Mouse (Mus musculus) ES-CJ7 (cell line): Measurements from ENCODE around the gene Atp11c.
A peak's percentile ranks its signal among the peaks of the same experiment; 100 is the strongest.

ENCODE experiments used
- DNase-seq: peaks from one replicate; pipeline ENCODE4 v3.0.0; 2011; ENCODE audit warnings: low read depth, low spot score

Gene Atp11c

DNA sequence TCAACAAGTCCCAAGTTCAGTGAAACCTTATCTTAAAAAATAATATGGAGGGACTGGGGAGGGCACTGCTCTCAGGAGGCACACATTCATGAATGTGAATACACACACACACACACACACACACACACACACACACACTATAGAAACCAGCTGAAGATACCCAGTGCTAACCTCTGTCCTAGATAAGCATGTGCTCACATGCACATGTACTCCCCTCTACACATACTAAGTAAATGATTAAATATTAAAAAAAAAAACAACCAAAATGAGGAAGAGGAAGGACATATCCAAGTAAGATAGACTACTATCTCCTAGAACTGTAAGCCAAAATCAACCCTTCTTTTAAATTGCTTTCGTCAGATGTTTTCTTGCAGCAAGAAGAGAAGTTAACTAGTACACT, 205.6 kb downstream of the Atp11c start:
- no peak for DNase-seq

DNA sequence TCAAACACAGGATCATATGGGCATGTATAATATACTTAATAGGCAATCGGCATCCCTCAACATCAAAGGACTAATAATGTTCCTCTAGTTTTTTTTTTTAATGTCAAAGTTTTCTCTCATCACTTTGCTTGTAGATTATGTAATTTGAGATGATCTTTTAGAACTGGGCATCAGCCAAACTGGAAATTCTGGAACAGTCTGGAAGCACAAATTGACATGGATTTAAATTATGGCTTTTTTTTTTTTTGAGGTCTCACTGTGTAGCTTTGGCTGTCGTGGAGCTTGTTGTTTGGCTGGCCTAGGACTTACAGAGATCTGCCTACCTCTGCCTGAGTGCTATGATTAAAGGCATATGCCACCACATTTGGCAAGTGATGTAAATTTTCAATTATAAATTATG, 210.8 kb downstream of the Atp11c start:
- no peak for DNase-seq

DNA sequence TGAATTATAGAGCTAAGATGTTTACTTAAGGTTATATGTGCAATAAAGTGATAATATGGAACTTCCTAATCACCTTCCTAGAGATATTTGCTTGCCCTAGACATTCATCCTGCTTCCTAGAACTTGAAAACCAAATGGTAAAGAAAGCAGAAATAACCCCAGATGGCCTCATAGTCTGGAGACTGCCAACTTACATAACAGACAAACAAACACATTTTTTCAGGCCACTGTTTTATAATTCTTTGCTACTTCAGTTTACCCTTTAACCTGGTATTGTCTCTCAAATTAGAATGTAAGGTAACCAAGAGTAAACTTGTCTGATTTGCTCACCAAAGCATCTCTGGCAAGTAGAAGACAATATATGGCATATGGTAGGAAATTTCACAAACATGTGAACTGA, 212.1 kb downstream of the Atp11c start:
- DNase-seq: no peak

DNA sequence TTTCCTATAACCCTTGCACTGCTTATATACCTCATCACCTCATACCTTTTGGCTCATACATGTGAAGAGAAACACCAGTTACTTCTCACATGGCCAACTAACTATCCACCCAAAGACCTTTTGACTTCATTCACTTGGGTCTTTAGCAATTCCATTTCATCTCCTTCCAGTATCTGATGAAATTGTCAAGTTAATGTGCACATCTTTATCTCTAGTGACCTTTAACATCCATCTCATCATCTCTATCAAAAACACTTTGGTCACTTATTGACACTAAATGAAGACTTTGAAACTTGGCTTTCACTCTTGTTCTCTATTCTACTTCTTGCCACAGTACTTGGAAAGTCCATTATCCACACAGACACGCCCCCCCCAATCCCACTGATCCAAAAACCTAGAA, 243.8 kb downstream of the Atp11c start:
- no peak for DNase-seq

DNA sequence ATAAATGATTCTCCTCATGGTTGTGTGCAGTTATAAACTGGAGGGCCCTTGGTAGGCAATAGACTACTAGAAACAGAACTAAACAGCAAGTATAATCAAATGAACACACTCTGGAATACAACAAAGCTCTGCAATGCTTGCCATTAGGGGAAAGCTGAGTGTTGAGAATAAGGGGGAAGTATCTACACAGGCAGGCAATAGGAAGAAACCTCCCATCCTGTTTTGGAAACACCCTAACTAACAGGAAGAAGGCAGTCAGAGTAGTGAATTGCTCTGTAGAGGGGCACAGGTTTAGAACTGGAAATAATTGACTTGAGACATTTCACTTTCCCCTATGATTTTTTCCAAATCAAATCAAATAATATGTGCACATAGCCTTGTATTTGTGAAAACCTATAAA, 247.1 kb downstream of the Atp11c start:
- no peak for DNase-seq

DNA sequence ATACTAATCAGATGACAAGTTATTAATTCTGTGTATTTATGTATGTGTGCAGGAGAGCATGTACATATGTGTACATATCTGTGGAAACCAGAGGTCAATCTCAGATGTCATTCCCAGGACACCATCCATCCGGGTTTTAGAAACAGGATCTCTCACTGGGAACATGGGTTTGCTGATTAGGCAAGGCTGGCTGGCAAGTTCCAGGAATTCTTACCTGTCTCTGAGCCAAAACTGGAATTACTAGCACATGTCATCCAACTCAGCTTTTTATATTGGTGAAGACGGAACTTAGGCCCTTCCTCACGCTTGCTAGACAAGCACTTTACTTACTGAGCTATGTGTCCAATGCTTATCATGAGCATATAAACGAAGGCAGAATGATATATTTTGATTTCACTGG, 247.5 kb downstream of the Atp11c start:
- no peak for DNase-seq

DNA sequence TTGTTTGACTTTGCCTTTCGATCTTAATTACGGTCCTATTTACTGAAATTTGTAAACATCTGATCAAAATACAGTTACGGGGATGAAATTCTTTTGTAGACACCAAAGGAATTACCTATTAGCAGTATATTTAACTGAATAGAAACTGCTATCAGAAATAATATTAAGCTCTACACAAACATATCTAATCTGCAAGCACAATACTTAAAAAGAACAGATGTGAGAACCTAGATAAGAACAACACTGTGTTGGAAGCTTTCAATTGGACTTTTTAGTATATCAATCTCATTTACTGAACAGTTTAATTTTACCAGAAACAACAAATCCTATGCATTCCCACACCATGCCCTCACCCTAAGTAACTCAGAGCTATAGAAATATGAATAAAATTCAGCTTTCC, 262.8 kb downstream of the Atp11c start:
- no peak for DNase-seq

DNA sequence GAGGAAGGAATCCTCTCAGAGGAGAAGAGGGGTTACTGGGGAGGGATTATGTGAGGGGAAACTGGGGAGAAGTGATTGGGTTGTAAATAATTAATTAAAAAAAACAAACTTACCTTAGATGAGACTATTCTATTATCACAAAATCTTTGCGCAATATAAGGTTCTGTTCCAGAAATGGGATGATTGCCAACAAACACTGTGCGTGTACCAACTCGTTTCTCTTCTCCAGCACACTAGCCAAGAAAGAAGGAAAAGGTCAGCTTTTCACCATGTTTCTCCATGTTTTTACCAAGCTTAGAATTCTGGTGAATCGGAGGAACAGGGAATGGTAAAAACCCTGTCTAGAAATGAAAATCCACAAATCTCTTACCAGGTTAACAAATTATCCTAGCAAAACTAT, 271.2 kb downstream of the Atp11c start:
- no peak for DNase-seq

DNA sequence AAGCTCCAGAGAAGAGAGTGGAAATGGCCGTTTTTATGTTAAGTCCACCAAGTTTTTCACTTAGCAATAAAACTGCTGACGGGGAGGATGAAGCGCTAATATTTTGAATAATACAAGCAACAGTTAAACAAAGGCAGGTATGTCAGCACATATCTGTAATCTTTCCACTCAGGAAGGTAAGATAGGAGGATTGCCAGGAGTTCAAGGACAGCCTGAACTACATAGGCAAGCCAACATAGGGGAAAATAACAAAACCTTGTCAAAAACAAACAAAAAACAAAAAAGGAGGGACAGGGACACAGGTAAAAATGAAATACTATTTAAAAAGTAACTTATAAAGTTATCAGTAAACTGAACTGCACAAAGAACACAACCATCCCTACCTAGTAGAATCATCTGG, 274.8 kb downstream of the Atp11c start:
- no peak for DNase-seq

DNA sequence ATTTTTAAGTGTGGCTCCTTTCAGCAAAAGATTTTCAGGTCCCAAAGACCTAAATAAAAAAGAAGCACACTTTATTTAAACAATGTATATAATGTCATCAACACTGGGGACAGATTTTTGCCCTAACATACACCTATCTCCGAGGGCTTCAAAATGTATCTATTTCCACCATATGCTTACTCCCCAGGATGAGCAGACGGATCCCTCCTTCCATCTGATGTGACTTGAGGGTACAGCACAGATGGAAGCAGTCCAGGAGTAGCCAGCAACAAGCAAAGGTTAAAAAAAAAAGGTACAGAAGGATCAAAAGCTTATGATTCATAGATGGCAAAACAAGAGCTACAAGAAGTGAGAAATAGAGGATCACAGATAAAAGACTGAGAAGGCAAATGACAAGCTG, 300.2 kb downstream of the Atp11c start:
- DNase-seq: no peak

DNA sequence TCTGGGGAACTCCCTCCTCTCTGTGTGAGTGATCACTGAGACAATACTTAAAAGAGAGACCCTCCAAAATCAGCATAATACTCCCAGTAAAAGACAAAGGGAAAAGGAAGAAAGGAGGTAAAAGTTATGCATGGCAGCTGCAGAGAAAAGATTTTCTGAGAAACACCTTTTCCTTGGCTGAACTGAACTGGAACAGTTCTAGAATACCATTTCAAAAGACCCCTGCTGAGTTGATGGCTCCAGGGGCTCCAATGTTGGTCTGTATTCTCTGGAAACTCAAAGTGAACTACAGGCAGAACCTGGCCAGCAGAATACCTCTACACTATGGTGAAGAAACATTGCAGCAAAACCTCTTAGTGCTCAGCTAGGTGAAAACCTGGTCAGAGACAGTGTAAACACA, 337.2 kb downstream of the Atp11c start:
- DNase-seq: peak; percentile 71

DNA sequence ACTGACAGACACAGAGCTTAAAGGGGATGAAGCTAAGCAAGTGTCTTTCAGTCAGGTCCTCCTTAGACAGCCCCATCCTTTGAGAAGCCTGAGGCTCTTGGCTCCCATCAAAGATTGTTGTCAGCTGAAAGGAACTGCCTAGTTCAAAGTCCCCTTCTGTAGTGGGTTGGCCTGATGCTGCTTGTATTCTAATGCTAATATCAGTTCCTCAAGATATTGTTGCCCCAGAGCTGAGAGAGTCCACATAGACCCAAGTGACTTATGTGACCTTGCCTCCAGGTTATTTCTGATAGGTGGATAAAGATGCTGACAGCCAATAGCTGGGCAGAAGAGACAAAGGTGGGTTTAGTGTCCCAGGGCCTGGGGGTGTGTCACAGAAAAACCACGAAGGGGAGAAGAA, 404.8 kb downstream of the Atp11c start:
- peak; percentile 61 for DNase-seq

DNA sequence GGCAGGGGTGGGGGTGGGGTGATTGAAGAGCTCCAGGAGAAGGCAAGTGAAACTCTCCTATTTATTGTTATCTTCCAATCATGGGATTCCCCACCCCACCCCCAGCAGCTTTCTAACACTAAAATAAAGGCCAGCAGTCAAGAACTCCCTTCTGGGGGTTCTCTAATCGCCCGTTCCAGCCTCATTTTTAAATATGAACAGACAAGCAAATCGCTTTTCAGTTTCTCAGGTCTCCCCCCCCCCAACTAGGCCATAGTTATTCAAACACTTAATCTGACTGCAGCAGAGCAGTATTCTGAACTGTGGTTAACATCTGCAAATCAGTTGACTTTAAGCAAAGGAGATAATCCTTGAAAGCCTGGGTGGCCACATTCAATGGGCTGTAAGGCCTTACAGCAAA, 409.9 kb downstream of the Atp11c start:
- peak; percentile 60 for DNase-seq

DNA sequence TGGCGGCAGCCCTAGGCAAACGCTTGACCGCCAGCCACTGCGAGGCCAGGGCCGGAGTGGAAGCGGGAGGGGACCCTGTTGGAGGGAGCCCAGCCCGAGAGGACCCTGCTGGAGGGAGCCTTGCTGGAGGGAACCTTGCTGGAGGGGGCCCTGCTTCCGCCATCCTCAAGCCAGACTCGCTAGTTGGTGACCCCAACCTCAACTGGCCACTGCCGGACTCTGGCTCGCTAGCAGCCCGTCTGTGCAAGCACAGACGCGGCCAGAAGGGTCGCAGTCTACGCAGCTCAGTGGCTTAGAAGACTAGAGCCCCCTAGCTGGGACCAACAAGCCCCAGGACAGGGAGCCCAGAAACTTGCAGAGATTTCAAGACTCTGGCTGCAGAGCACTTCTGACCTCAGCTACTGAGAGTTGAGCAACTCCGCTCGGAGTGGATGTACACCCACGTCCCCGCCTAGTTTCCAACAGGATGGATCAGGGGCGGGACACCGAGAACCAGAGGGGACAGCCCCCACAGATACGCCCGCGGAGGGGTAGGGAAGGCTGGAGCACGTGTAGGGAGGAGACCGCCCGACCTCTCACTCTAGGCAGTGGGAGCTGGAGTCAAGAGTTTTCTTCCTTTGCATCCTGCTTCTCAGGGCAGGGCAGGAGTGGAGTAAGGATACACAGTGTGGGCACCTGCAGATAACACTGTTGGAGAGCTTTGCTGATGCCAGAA, 413.6 kb downstream of the Atp11c start, which contains the start of gene Mcf2:
Gene Mcf2, minus strand, starts transcription at position 346 of the 715 bp plus-strand sequence.
- peak; percentile 63 for DNase-seq

DNA sequence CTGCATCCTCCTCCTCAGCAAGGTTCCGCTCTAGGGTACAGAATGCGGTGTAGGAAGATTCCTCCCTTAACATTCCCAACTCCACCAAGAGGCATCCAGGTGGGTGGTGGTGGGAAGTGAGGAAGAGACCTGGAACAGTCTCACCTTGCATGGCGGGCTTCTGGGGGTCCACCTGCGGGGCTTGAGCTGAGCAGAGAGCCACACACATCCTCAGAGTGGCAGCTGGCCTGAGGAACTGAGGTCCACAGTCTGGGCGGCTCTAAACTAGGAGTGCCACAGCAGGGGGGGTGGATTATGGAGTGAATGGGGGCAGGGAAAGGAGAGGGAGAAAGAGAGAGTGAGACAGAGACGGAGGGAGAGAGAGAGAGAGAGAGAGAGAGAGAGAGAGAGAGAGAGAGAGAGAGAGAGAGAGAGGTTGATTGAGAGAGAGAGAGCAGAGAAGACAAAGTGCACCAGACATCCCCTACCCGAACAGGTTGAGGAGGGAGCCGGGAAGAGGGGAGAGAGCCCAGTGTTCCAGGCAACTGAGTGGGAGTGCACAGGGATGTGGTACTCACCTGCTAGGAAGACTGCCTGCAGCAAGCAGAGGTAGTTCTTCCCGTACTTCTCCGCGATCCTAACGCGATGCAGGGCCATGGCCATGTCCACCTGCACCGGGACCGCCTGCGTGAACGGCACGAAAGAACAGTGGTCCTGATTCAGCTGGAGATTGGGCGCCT, 414.3 kb downstream of the Atp11c start:
- peak; percentile 69 for DNase-seq
